8 mouse cellular contexts compared by ENCODE assay signal in genomic region chr5:103774703-103775333, GRCm38 (mm10).
A peak's percentile ranks its signal among the peaks of the same experiment; 100 is the strongest.
DNase-seq lines count a peak whose midpoint lies in the region; ATAC-seq and TF ChIP-seq lines count a peak whose summit lies in the region.

No protein-coding gene starts in this region.

- H3K4me1 ChIP-seq in heart, embryonic 11.5 days (ENCODE audit: control insufficient read depth, insufficient read depth, low read length): peaks cover 74% of the 10 kb centered on the region
- H3K4me1 ChIP-seq in stomach, postnatal 0 days (replicated peaks; ENCODE audit: control insufficient read depth, insufficient read depth): peaks cover 26% of the 10 kb centered on the region

- H3K9ac ChIP-seq in heart, embryonic 11.5 days (ENCODE audit: low read depth, low read length): no peak overlapping the region
- no peak overlapping the region for H3K9ac ChIP-seq in stomach, postnatal 0 days (ENCODE audit: low read length)

- intact Hi-C loops in heart, postnatal 36 days (cut with DNase I): no loop called here

- H3K4me2 ChIP-seq in heart, embryonic 11.5 days: no peak overlapping the region; the same call in 1 of the 2 replicates
- H3K4me2 ChIP-seq in stomach, postnatal 0 days (replicated peaks; ENCODE audit: low read depth): no peak overlapping the region

- TF ChIP-seq EP300 in stomach, postnatal 0 days (optimal IDR thresholded peaks at IDR 0.05): no peak

- no peak for TF ChIP-seq CTCF in stomach, postnatal 0 days (IDR thresholded peaks at IDR 0.05; ENCODE audit: low read depth)

- H3K4me3 ChIP-seq in heart, embryonic 11.5 days (ENCODE audit: low read depth, low read length): no peak overlapping the region
- no peak overlapping the region for H3K4me3 ChIP-seq in stomach, postnatal 0 days (ENCODE audit: low read depth, low read length)

- no peak for DNase-seq in heart, postnatal 36 days
- DNase-seq in right cerebral cortex, postnatal 25 days: peak; percentile 28
- no peak for DNase-seq in right cerebral cortex, postnatal 4 days
- DNase-seq in fibroblast of lung, adult 2 months (ENCODE audit: low read depth): peak; percentile 88
- no peak for DNase-seq in stomach, postnatal 0 days (ENCODE audit: low spot score)
- DNase-seq in layer of hippocampus, postnatal 10 days (ENCODE audit: low spot score in 2 of 2): no peak
- no peak for DNase-seq in retina, postnatal 1 day

- no peaks in the 10 kb centered on the region for H3K27me3 ChIP-seq in heart, embryonic 11.5 days (ENCODE audit: control insufficient read depth, insufficient read depth, low read length)
- no peaks in the 10 kb centered on the region for H3K27me3 ChIP-seq in stomach, postnatal 0 days (ENCODE audit: control insufficient read depth, insufficient read depth, low read length)

- no peaks in the 10 kb centered on the region; the same call in 1 of the 2 replicates for H3K9me3 ChIP-seq in heart, embryonic 11.5 days (replicated peaks; ENCODE audit: control insufficient read depth, low read length)
- H3K9me3 ChIP-seq in stomach, postnatal 0 days (ENCODE audit: control insufficient read depth, low read length): no peaks in the 10 kb centered on the region

- no peak for ATAC-seq in heart, embryonic 11.5 days (replicated peaks; ENCODE audit: insufficient number of reproducible peaks, low FRiP score, low TSS enrichment)
- peak; percentile 49; the same call in 1 of the 2 replicates for ATAC-seq in stomach, postnatal 0 days (ENCODE audit: low FRiP score, low TSS enrichment)

- H3K36me3 ChIP-seq in heart, embryonic 11.5 days (ENCODE audit: control insufficient read depth, insufficient read depth, low read length): no peaks in the 10 kb centered on the region
- no peaks in the 10 kb centered on the region for H3K36me3 ChIP-seq in stomach, postnatal 0 days (ENCODE audit: control insufficient read depth, insufficient read depth, low read length)

- peak overlapping the region; percentile 29; the same call in 1 of the 2 replicates for H3K27ac ChIP-seq in heart, embryonic 11.5 days (ENCODE audit: low read depth, low read length)
- H3K27ac ChIP-seq in stomach, postnatal 0 days (replicated peaks): peak overlapping the region; percentile 61

- WGBS in heart, embryonic 11.5 days (ENCODE audit: insufficient replicate concordance): 22% methylated on average over 11 of the region's 11 CpGs
- 46% methylated on average over 11 of the region's 11 CpGs for WGBS in stomach, postnatal 0 days

Comparison
In these comparisons a context has a peak if more than half of its experiments do, and no peak if none do; other contexts are left out.
1. DNase-seq: peak in right cerebral cortex, postnatal 25 days (single experiment) and fibroblast of lung, adult 2 months (single experiment); none in heart, postnatal 36 days (0 of 2), right cerebral cortex, postnatal 4 days (single experiment), stomach, postnatal 0 days (single experiment), layer of hippocampus, postnatal 10 days (0 of 2) and retina, postnatal 1 day (single experiment).